Mouse (Mus musculus): Measurements from ENCODE around the gene Dhrs7c. TPM values are rescaled to one million over a fixed set of nuclear protein-coding genes. Genes with fewer than 3 reads are reported as not detected.

The Dhrs7c gene
- polyA plus RNA-seq, 1 experiment from 2014 or later = not detected

DNA sequence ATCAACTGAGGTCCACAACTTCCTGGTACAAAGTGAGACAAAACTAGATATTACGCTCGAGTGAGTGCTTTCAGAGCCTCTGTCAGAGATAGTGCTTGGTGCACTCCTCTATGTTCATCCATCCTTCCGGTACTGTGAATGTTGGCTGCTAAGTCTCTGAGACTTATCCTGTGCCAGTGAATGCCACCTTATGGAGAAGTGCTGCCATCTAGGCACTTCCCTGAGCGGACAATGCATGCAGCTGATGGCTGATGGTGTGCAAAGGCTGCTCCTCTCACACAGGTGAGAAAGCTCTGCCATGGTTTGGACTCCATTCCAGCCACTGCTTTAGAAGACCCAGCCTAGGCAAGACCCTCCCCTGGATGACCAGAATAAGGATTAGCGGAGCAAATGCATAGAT lies 10.1 kb downstream of the Dhrs7c start:
- no peaks in the 10 kb centered on the region for H3K36me3 ChIP-seq (replicated peaks)
- no peaks in the 10 kb centered on the region for H3K9me3 ChIP-seq
- no peak overlapping the region for H3K4me2 ChIP-seq
- WGBS = 81% methylated on average over 5 of the region's 5 CpGs
- no peak for ATAC-seq (ENCODE audit: low FRiP score)
- H3K27ac ChIP-seq = no peak overlapping the region
- H3K27me3 ChIP-seq = no peaks in the 10 kb centered on the region
- no peak overlapping the region for H3K9ac ChIP-seq
- H3K4me3 ChIP-seq (replicated peaks) = no peak overlapping the region
- H3K4me1 ChIP-seq = no peaks in the 10 kb centered on the region

DNA sequence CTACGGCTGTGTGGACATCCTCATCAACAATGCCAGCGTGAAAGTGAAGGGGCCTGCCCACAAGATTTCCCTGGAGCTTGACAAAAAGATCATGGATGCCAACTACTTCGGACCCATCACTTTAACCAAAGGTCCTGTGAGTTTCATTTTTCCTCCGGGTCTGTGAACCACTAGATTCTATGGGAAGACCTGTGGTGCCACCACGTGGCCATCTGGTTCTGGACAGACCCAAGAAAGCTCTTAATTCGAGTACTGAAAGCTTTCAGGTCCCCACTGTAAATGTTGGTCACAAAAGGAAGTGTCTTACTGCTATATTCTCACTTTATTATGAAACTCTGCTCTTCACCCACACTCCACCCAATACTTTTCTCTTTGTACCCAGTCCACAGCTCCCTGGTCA lies 13.5 kb downstream of the Dhrs7c start:
- Histone ChIP-seq H3K9me3 (no peaks in the 10 kb centered on the region), H3K27me3 (no peaks in the 10 kb centered on the region), H3K4me2 (no peak overlapping the region), H3K9ac (no peak overlapping the region), H3K36me3 (replicated peaks) (no peaks in the 10 kb centered on the region), H3K4me3 (replicated peaks) (no peak overlapping the region), H3K4me1 (no peaks in the 10 kb centered on the region), H3K27ac (no peak overlapping the region)
- 82% methylated on average over 6 of the region's 6 CpGs for WGBS
- no peak for ATAC-seq (ENCODE audit: low FRiP score)

DNA sequence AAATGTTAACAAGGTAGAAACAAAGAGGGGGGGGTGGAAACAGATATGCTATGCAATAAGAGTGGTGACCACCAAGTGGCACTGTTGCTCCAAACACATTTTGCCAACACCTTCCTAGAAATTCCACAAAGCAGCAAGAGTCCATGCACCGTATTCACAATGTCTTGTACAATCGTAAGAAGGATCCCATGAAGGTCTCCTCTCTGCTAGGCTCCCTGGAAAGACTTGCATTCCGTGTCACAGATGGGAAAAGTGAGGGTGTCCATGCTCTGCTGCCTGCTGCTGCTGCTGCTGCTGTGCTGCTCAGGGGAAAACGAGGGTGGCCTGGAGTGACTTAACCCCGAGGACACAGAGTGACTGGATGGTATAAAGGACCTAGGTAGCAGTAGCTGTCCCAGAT lies 21.6 kb downstream of the Dhrs7c start:
- H3K27ac ChIP-seq = no peak overlapping the region
- no peak overlapping the region for H3K9ac ChIP-seq
- H3K36me3 ChIP-seq (replicated peaks) = no peaks in the 10 kb centered on the region
- peak overlapping the region; percentile 34 for H3K4me2 ChIP-seq
- no peak overlapping the region for H3K4me3 ChIP-seq (replicated peaks)
- no peaks in the 10 kb centered on the region for H3K9me3 ChIP-seq
- peaks cover 3% of the 10 kb centered on the region; the same call in 1 of the 2 replicates for H3K4me1 ChIP-seq
- WGBS = 19% methylated on average over 5 of the region's 5 CpGs
- H3K27me3 ChIP-seq = no peaks in the 10 kb centered on the region
- no peak for ATAC-seq (ENCODE audit: low FRiP score)

DNA sequence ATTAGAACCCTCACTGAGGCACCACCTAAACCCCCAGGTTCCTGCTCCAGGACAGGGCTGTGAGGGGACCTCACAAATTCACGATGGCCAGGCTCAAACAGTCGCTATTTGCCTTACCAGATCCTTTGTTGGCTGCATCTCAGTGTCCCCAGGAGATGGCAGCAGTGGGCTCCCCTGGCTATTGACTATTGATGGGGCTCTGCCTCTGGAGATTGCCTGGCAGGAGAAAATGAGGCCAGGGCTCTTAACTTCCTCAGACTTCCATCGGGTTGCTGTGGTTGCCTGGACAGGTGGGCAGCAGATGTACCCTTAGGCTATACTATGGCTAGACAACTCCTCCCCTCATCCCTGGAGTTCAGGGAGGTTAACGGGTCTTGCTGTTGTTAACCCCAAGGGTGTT lies 22.2 kb downstream of the Dhrs7c start:
- no peak overlapping the region for H3K4me3 ChIP-seq (replicated peaks)
- no peak overlapping the region for H3K27ac ChIP-seq
- H3K36me3 ChIP-seq (replicated peaks) = no peaks in the 10 kb centered on the region
- H3K4me1 ChIP-seq = peaks cover 3% of the 10 kb centered on the region; the same call in 1 of the 2 replicates
- no peak for ATAC-seq (ENCODE audit: low FRiP score)
- H3K9ac ChIP-seq = no peak overlapping the region
- no peaks in the 10 kb centered on the region for H3K27me3 ChIP-seq
- H3K9me3 ChIP-seq = no peaks in the 10 kb centered on the region
- no peak overlapping the region for H3K4me2 ChIP-seq
- 25% methylated on average over 4 of the region's 4 CpGs for WGBS

DNA sequence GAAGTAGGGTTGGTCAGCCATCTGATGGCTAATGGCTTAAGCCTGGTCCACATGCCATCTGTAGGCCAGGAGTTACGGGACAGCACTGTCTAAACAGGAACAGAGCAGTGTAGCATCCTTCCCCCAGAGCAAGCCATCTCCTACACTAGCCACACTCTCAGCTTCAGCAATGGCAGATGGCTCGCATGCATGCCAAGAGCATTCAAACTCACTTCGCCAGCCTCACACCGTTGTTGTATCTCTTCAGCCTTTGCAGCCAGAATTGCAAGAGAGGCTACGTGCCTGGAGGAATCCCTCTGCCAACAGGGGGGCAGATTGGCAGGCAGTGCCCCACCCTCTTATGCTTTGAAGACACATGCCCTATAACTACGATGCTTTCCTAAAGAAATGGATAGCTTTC lies 23.6 kb downstream of the Dhrs7c start:
- no peak overlapping the region for H3K9ac ChIP-seq
- no peaks in the 10 kb centered on the region for H3K9me3 ChIP-seq
- H3K27me3 ChIP-seq = no peaks in the 10 kb centered on the region
- no peak for ATAC-seq (ENCODE audit: low FRiP score)
- no peak overlapping the region for H3K4me2 ChIP-seq
- no peak overlapping the region for H3K27ac ChIP-seq
- H3K36me3 ChIP-seq (replicated peaks) = no peaks in the 10 kb centered on the region
- WGBS = 90% methylated on average over 6 of the region's 6 CpGs
- peaks cover 3% of the 10 kb centered on the region; the same call in 1 of the 2 replicates for H3K4me1 ChIP-seq
- H3K4me3 ChIP-seq (replicated peaks) = no peak overlapping the region

DNA sequence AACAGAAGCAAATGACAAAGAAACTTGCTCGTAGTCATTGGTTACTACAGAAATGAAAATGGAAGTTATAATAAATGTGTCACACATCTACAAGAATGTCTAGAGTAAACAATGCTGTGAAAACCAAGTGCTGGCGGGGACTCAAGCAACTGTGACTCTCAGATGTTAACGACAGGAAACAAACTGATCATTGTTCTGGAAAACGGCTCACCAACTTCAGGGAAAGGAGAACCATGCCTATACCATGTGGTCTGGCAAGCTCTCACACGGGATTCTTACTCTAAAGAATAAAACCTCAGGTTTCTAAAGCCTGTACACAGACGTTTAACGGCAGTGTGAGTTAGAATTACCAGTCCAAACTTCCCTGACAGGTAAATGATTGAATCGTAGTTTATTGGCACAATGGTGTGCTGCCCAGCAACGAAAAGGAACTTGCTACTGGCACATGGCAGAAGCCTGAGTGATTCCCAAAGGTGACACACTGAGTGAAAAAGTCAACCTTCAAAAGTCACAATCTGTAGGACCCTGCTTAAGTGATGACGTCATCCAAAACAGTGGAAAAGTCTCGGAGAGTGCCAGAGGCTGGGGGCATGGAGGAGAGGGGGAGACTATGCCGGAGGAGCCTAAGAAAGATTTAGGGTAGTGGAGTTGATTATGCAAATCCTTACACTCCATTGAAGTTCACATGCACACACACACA lies 30.5 kb downstream of the Dhrs7c start:
- H3K4me2 ChIP-seq = no peak overlapping the region
- WGBS = 56% methylated on average over 12 of the region's 12 CpGs

DNA sequence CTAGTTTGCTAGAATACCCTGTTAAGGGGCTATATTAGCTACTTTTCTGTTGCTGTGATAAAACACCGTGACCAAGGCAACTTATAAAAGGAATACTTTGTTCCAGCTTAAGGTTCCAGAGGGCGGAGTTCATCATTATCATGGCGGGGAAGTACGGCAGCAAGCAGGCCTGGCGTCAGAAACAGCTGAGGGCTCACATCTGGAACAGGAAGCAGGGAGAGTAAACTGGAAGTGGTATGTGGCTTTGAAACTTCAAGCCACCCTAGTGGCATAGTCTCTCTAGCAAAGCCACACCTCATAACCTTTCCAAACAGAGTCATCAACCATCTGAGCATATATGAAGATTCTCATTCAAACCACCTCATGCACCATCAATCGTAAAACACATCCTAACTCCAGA lies 31.5 kb downstream of the Dhrs7c start:
- Histone ChIP-seq H3K27me3 (no peaks in the 10 kb centered on the region), H3K4me2 (no peak overlapping the region), H3K36me3 (replicated peaks) (no peaks in the 10 kb centered on the region), H3K4me1 (no peaks in the 10 kb centered on the region), H3K4me3 (replicated peaks) (no peak overlapping the region), H3K9me3 (no peaks in the 10 kb centered on the region), H3K9ac (no peak overlapping the region), H3K27ac (no peak overlapping the region)
- WGBS = 90% methylated on average over 6 of the region's 6 CpGs
- ATAC-seq (ENCODE audit: low FRiP score) = no peak

More for the DNA sequence above, 30.5 kb downstream of the Dhrs7c start:
- Histone ChIP-seq H3K9ac (no peak overlapping the region), H3K4me1 (no peaks in the 10 kb centered on the region), H3K27ac (no peak overlapping the region), H3K4me3 (replicated peaks) (no peak overlapping the region), H3K36me3 (replicated peaks) (no peaks in the 10 kb centered on the region), H3K27me3 (no peaks in the 10 kb centered on the region), H3K9me3 (no peaks in the 10 kb centered on the region)
- ATAC-seq (ENCODE audit: low FRiP score) = no peak

DNA sequence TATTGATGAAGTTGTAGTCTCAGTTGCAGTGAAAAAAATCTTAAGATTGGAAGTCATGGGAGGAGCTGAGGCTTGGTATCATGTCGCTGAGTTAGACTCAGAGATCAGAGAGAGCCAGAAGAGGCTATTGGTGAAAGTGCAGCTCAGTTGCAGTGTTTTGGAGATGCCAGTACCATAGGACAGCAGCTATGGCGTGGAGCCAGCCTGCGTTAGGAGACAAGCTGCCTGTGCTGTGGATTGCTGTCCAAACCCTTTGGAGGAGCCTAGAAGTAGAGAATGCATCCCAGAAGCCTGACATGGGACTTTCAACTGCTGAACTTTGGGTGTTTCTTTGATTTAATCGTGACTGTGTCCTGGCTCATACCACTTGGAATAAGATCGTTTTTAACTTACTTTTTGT lies 33.8 kb downstream of the Dhrs7c start:
- Histone ChIP-seq H3K4me2 (no peak overlapping the region), H3K9me3 (no peaks in the 10 kb centered on the region), H3K9ac (no peak overlapping the region), H3K36me3 (replicated peaks) (no peaks in the 10 kb centered on the region), H3K4me1 (no peaks in the 10 kb centered on the region), H3K27ac (no peak overlapping the region), H3K4me3 (replicated peaks) (no peak overlapping the region), H3K27me3 (no peaks in the 10 kb centered on the region)
- WGBS = 90% methylated on average over 5 of the region's 5 CpGs
- ATAC-seq (ENCODE audit: low FRiP score) = no peak

DNA sequence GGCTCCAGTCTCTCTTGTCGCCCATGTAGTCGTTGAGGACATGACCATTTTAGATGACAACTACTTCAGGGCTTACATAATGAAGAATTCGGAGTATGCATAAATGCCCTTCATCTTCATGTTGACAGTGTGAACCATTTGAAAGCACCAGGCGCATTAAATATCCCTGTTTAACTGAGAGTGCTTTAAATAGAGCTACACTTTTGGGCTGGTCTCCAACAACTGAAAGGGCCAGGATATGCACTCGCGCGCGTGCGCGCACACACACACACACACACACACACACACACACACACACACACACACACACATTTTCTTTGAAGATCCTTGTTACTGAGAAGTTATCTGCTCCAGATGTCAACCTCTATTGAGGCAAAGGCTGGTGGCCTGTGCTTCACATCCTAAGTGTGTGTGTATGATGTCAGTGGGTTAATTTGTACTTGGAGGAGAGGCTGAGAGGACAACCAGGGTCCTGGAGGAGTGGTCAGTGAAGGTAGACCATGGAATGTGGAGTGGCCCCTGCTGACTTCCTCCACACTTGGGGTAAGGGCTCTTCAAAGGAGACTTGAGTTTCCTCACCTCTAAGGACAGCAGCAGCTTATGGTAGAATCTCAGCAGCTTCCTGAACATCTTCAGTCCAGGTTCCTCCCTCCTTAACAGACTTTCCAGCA lies 37.6 kb downstream of the Dhrs7c start:
- no peaks in the 10 kb centered on the region for H3K36me3 ChIP-seq (replicated peaks)
- H3K9ac ChIP-seq = no peak overlapping the region
- H3K27ac ChIP-seq = no peak overlapping the region
- H3K4me1 ChIP-seq = no peaks in the 10 kb centered on the region
- no peak overlapping the region for H3K4me2 ChIP-seq
- ATAC-seq (ENCODE audit: low FRiP score) = no peak
- H3K27me3 ChIP-seq = no peaks in the 10 kb centered on the region
- no peak overlapping the region for H3K4me3 ChIP-seq (replicated peaks)
- 89% methylated on average over 10 of the region's 10 CpGs for WGBS
- H3K9me3 ChIP-seq = no peaks in the 10 kb centered on the region

DNA sequence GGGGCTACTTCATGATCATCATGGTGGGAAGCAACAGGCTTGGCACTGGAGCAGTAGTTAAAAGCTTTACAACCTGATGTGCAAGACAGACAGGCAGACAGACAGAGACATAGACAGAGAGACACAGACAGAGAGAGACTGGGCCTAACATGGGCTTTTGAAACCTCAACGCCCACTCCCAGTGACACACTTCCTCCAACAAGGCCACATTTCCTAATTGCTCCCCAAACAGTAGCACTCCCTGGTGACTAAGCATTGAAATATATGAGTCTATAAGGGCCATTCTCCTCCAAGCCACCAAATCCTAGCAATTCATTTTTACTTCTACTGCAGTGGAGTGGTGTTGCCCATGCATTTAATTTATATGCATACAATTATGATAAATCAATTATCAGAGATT lies 41.8 kb downstream of the Dhrs7c start:
- Histone ChIP-seq H3K4me3 (replicated peaks) (no peak overlapping the region), H3K36me3 (replicated peaks) (no peaks in the 10 kb centered on the region), H3K4me2 (no peak overlapping the region), H3K9me3 (no peaks in the 10 kb centered on the region), H3K9ac (no peak overlapping the region), H3K4me1 (no peaks in the 10 kb centered on the region), H3K27ac (no peak overlapping the region), H3K27me3 (no peaks in the 10 kb centered on the region)
- no peak for ATAC-seq (ENCODE audit: low FRiP score)
- 93% methylated on average over 1 of the region's 1 CpGs for WGBS

DNA sequence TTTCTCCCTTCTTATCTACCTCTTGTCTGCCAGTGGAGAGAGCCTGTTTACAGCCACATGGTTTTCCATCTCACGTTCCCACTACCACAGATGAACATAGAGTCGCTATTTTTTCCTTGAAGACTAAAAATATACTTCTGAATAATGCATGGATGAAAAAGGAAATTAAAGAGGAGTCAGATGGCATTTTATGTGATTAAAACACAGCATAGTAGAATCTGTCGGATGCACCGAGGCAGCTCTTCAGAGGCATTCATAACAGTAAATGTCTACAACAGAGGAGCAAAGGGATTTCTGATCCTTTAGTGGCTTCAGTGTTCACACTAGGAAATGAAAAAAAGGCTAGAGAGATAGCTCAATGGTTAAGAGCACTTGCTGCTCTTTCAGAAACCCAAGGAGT lies 47.2 kb downstream of the Dhrs7c start:
- Histone ChIP-seq H3K9ac (no peak overlapping the region), H3K4me2 (no peak overlapping the region), H3K36me3 (replicated peaks) (no peaks in the 10 kb centered on the region), H3K27ac (no peak overlapping the region), H3K9me3 (no peaks in the 10 kb centered on the region), H3K4me3 (replicated peaks) (no peak overlapping the region), H3K27me3 (no peaks in the 10 kb centered on the region), H3K4me1 (no peaks in the 10 kb centered on the region)
- 86% methylated on average over 4 of the region's 4 CpGs for WGBS
- no peak for ATAC-seq (ENCODE audit: low FRiP score)

DNA sequence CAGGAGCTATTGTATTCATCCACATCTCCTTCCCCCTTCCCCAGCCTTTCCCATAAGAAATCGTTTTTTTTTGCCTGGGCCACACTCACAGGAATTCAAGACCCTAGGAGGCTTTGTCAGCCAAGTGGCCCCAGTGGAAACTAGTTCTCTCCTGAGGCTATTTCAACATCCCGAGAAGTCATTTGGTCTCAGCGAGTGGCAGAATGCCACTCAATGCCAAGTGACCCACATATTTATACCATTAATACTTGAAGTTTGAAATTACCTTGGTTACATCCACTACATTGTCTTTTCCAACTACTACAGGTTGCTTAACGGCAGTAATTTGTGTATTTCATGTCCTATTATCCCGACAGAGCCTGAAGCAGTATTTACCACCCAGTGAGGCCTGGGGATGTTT lies 53.8 kb downstream of the Dhrs7c start:
- no peak overlapping the region for H3K27ac ChIP-seq
- no peak overlapping the region for H3K4me2 ChIP-seq
- H3K27me3 ChIP-seq = no peaks in the 10 kb centered on the region
- H3K9me3 ChIP-seq = no peaks in the 10 kb centered on the region
- no peaks in the 10 kb centered on the region for H3K36me3 ChIP-seq (replicated peaks)
- no peak overlapping the region for H3K4me3 ChIP-seq (replicated peaks)
- H3K4me1 ChIP-seq = no peaks in the 10 kb centered on the region
- ATAC-seq (ENCODE audit: low FRiP score) = no peak
- WGBS = 65% methylated on average over 5 of the region's 5 CpGs
- H3K9ac ChIP-seq = no peak overlapping the region

DNA sequence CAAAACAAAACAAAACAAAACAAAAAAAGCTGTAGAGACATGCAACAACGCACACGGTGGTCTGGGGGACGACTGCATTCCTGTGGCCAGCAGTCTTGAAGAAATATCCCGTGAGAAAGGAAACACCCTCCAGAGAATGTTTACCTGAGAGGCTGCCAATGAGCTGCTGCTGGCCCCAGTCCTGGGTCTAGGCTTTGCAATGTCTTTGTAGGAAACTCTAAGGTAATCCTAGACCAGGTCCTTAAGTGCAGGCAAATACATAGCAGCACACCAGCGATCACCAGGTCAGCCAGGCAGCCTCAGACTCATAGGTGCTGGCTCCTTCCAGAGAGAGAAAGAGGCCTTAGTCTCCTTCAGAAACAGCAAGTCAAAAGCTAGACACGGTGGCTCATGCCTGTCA lies 56.0 kb downstream of the Dhrs7c start:
- Histone ChIP-seq H3K9me3 (no peaks in the 10 kb centered on the region), H3K27ac (no peak overlapping the region), H3K36me3 (replicated peaks) (no peaks in the 10 kb centered on the region), H3K4me1 (no peaks in the 10 kb centered on the region), H3K9ac (no peak overlapping the region), H3K4me2 (no peak overlapping the region), H3K4me3 (replicated peaks) (no peak overlapping the region), H3K27me3 (no peaks in the 10 kb centered on the region)
- WGBS = 62% methylated on average over 6 of the region's 6 CpGs
- no peak for ATAC-seq (ENCODE audit: low FRiP score)

Measured in forebrain, embryonic 12.5 days (tissue).